Mouse (Mus musculus): ENCODE measurements at regions not wholly inside any gene's neighbourhood (a gene's known extent, or its start where the extent isn't known, plus 50 kb on each side); places are given as distances from the start of the nearest gene placed in this dataset.

GRCm38 (mm10) chr13:47869670-47870532 lies 391.1 kb upstream of the Id4 start:
- Histone ChIP-seq H3K4me1 (ENCODE audit: control insufficient read depth, low read depth, low read length) (no peaks in the 10 kb centered on the region), H3K9ac (ENCODE audit: low read depth, low read length) (no peak overlapping the region), H3K36me3 (ENCODE audit: control insufficient read depth, insufficient read depth) (no peaks in the 10 kb centered on the region), H3K4me3 (ENCODE audit: low read depth, low read length) (no peak overlapping the region), H3K27ac (ENCODE audit: low read length) (no peak overlapping the region), H3K27me3 (ENCODE audit: control insufficient read depth, insufficient read depth, low read depth, low read length) (no peaks in the 10 kb centered on the region), H3K4me2 (ENCODE audit: low read depth, low read length) (no peak overlapping the region), H3K9me3 (replicated peaks; ENCODE audit: control insufficient read depth, low read length) (no peaks in the 10 kb centered on the region)
- no peak for ATAC-seq (ENCODE audit: low read depth)
- 56% methylated on average over 10 of the region's 10 CpGs for WGBS (ENCODE audit: insufficient replicate concordance)

GRCm38 (mm10) chr13:47872645-47873044 lies 388.4 kb upstream of the Id4 start:
- 53% methylated on average over 11 of the region's 11 CpGs for WGBS (ENCODE audit: insufficient replicate concordance)
- ATAC-seq (ENCODE audit: low read depth) = no peak
- no peak overlapping the region for H3K4me2 ChIP-seq (ENCODE audit: low read depth, low read length)

GRCm38 (mm10) chr13:47892569-47892968 lies 368.5 kb upstream of the Id4 start:
- H3K4me3 ChIP-seq (ENCODE audit: low read depth, low read length) = no peak overlapping the region
- no peaks in the 10 kb centered on the region for H3K27me3 ChIP-seq (ENCODE audit: control insufficient read depth, insufficient read depth, low read depth, low read length)
- H3K4me2 ChIP-seq (ENCODE audit: low read depth, low read length) = no peak overlapping the region
- H3K9me3 ChIP-seq (replicated peaks; ENCODE audit: control insufficient read depth, low read length) = no peaks in the 10 kb centered on the region
- no peak for ATAC-seq (ENCODE audit: low read depth)
- WGBS (ENCODE audit: insufficient replicate concordance) = 70% methylated on average over 4 of the region's 4 CpGs
- no peak overlapping the region for H3K9ac ChIP-seq (ENCODE audit: low read depth, low read length)
- no peaks in the 10 kb centered on the region for H3K4me1 ChIP-seq (ENCODE audit: control insufficient read depth, low read depth, low read length)
- no peak overlapping the region for H3K27ac ChIP-seq (ENCODE audit: low read length)
- H3K36me3 ChIP-seq (ENCODE audit: control insufficient read depth, insufficient read depth) = no peaks in the 10 kb centered on the region

More at GRCm38 (mm10) chr13:47872645-47873044, 388.4 kb upstream of the Id4 start:
- Histone ChIP-seq H3K9me3 (replicated peaks; ENCODE audit: control insufficient read depth, low read length) (no peaks in the 10 kb centered on the region), H3K4me1 (ENCODE audit: control insufficient read depth, low read depth, low read length) (no peaks in the 10 kb centered on the region), H3K4me3 (ENCODE audit: low read depth, low read length) (no peak overlapping the region), H3K9ac (ENCODE audit: low read depth, low read length) (no peak overlapping the region), H3K27me3 (ENCODE audit: control insufficient read depth, insufficient read depth, low read depth, low read length) (no peaks in the 10 kb centered on the region), H3K36me3 (ENCODE audit: control insufficient read depth, insufficient read depth) (no peaks in the 10 kb centered on the region), H3K27ac (ENCODE audit: low read length) (no peak overlapping the region)

- no peak for ATAC-seq (ENCODE audit: low read depth)
- H3K9ac ChIP-seq (ENCODE audit: low read depth, low read length) = no peak overlapping the region
- no peak overlapping the region for H3K4me3 ChIP-seq (ENCODE audit: low read depth, low read length)
- no peaks in the 10 kb centered on the region for H3K36me3 ChIP-seq (ENCODE audit: control insufficient read depth, insufficient read depth)
- no peak overlapping the region for H3K27ac ChIP-seq (ENCODE audit: low read length)
- WGBS (ENCODE audit: insufficient replicate concordance) = 45% methylated on average over 1 of the region's 1 CpGs
- H3K4me2 ChIP-seq (ENCODE audit: low read depth, low read length) = no peak overlapping the region
- H3K27me3 ChIP-seq (ENCODE audit: control insufficient read depth, insufficient read depth, low read depth, low read length) = no peaks in the 10 kb centered on the region
- no peaks in the 10 kb centered on the region for H3K9me3 ChIP-seq (replicated peaks; ENCODE audit: control insufficient read depth, low read length)
- H3K4me1 ChIP-seq (ENCODE audit: control insufficient read depth, low read depth, low read length) = no peaks in the 10 kb centered on the region
Observed at GRCm38 (mm10) chr13:47894331-47894730, 366.7 kb upstream of the Id4 start.

- 55% methylated on average over 6 of the region's 6 CpGs for WGBS (ENCODE audit: insufficient replicate concordance)
- ATAC-seq (ENCODE audit: low read depth) = no peak
- no peaks in the 10 kb centered on the region for H3K36me3 ChIP-seq (ENCODE audit: control insufficient read depth, insufficient read depth)
- no peak overlapping the region for H3K4me2 ChIP-seq (ENCODE audit: low read depth, low read length)
- no peaks in the 10 kb centered on the region for H3K9me3 ChIP-seq (replicated peaks; ENCODE audit: control insufficient read depth, low read length)
- H3K4me1 ChIP-seq (ENCODE audit: control insufficient read depth, low read depth, low read length) = no peaks in the 10 kb centered on the region
- no peak overlapping the region for H3K4me3 ChIP-seq (ENCODE audit: low read depth, low read length)
- no peak overlapping the region for H3K9ac ChIP-seq (ENCODE audit: low read depth, low read length)
- H3K27ac ChIP-seq (ENCODE audit: low read length) = no peak overlapping the region
- H3K27me3 ChIP-seq (ENCODE audit: control insufficient read depth, insufficient read depth, low read depth, low read length) = no peaks in the 10 kb centered on the region
Observed at GRCm38 (mm10) chr13:47895256-47895655, 365.8 kb upstream of the Id4 start.

- H3K4me2 ChIP-seq (ENCODE audit: low read depth, low read length) = no peak overlapping the region
- H3K4me3 ChIP-seq (ENCODE audit: low read depth, low read length) = no peak overlapping the region
- no peak overlapping the region for H3K27ac ChIP-seq (ENCODE audit: low read length)
- ATAC-seq (ENCODE audit: low read depth) = no peak
- 76% methylated on average over 4 of the region's 4 CpGs for WGBS (ENCODE audit: insufficient replicate concordance)
- H3K9me3 ChIP-seq (replicated peaks; ENCODE audit: control insufficient read depth, low read length) = no peaks in the 10 kb centered on the region
- no peaks in the 10 kb centered on the region for H3K36me3 ChIP-seq (ENCODE audit: control insufficient read depth, insufficient read depth)
- H3K27me3 ChIP-seq (ENCODE audit: control insufficient read depth, insufficient read depth, low read depth, low read length) = no peaks in the 10 kb centered on the region
- no peaks in the 10 kb centered on the region for H3K4me1 ChIP-seq (ENCODE audit: control insufficient read depth, low read depth, low read length)
- H3K9ac ChIP-seq (ENCODE audit: low read depth, low read length) = no peak overlapping the region
Observed at GRCm38 (mm10) chr13:47896646-47897045, 364.4 kb upstream of the Id4 start.

- 68% methylated on average over 9 of the region's 9 CpGs for WGBS (ENCODE audit: insufficient replicate concordance)
- Histone ChIP-seq H3K27me3 (ENCODE audit: control insufficient read depth, insufficient read depth, low read depth, low read length) (no peaks in the 10 kb centered on the region), H3K36me3 (ENCODE audit: control insufficient read depth, insufficient read depth) (no peaks in the 10 kb centered on the region), H3K9me3 (replicated peaks; ENCODE audit: control insufficient read depth, low read length) (no peaks in the 10 kb centered on the region), H3K9ac (ENCODE audit: low read depth, low read length) (no peak overlapping the region), H3K27ac (ENCODE audit: low read length) (no peak overlapping the region), H3K4me1 (ENCODE audit: control insufficient read depth, low read depth, low read length) (no peaks in the 10 kb centered on the region), H3K4me3 (ENCODE audit: low read depth, low read length) (no peak overlapping the region), H3K4me2 (ENCODE audit: low read depth, low read length) (no peak overlapping the region)
- ATAC-seq (ENCODE audit: low read depth) = no peak
Observed at GRCm38 (mm10) chr13:47909851-47910530, 351.0 kb upstream of the Id4 start.

GRCm38 (mm10) chr13:47910531-47910910 lies 350.5 kb upstream of the Id4 start:
- H3K9ac ChIP-seq (ENCODE audit: low read depth, low read length) = no peak overlapping the region
- H3K4me1 ChIP-seq (ENCODE audit: control insufficient read depth, low read depth, low read length) = no peaks in the 10 kb centered on the region
- no peaks in the 10 kb centered on the region for H3K27me3 ChIP-seq (ENCODE audit: control insufficient read depth, insufficient read depth, low read depth, low read length)
- 43% methylated on average over 3 of the region's 3 CpGs for WGBS (ENCODE audit: insufficient replicate concordance)
- no peak overlapping the region for H3K27ac ChIP-seq (ENCODE audit: low read length)
- no peaks in the 10 kb centered on the region for H3K36me3 ChIP-seq (ENCODE audit: control insufficient read depth, insufficient read depth)
- no peaks in the 10 kb centered on the region for H3K9me3 ChIP-seq (replicated peaks; ENCODE audit: control insufficient read depth, low read length)
- no peak overlapping the region for H3K4me2 ChIP-seq (ENCODE audit: low read depth, low read length)
- H3K4me3 ChIP-seq (ENCODE audit: low read depth, low read length) = no peak overlapping the region
- no peak for ATAC-seq (ENCODE audit: low read depth)

GRCm38 (mm10) chr13:47916456-47916855 lies 344.6 kb upstream of the Id4 start:
- H3K9me3 ChIP-seq (replicated peaks; ENCODE audit: control insufficient read depth, low read length) = no peaks in the 10 kb centered on the region
- H3K4me2 ChIP-seq (ENCODE audit: low read depth, low read length) = no peak overlapping the region
- no peaks in the 10 kb centered on the region for H3K36me3 ChIP-seq (ENCODE audit: control insufficient read depth, insufficient read depth)
- H3K4me3 ChIP-seq (ENCODE audit: low read depth, low read length) = no peak overlapping the region
- no peak for ATAC-seq (ENCODE audit: low read depth)
- no peaks in the 10 kb centered on the region for H3K4me1 ChIP-seq (ENCODE audit: control insufficient read depth, low read depth, low read length)
- no peak overlapping the region for H3K27ac ChIP-seq (ENCODE audit: low read length)
- WGBS (ENCODE audit: insufficient replicate concordance) = 65% methylated on average over 8 of the region's 8 CpGs
- no peak overlapping the region for H3K9ac ChIP-seq (ENCODE audit: low read depth, low read length)
- no peaks in the 10 kb centered on the region for H3K27me3 ChIP-seq (ENCODE audit: control insufficient read depth, insufficient read depth, low read depth, low read length)

Measured in liver, embryonic 16.5 days (tissue).